Mouse (Mus musculus): Measurements from ENCODE around the gene Gm17428.

GRCm38 (mm10) chr14:54966320-54966977, 10.3 kb upstream of the Gm17428 start, which contains the start of gene Myh6:
- TF ChIP-seq POLR2A (IDR thresholded peaks at IDR 0.05; ENCODE audit: borderline replicate concordance, extremely low read depth, low read depth, low read length), result no peak
- no peak for TF ChIP-seq CTCF (IDR thresholded peaks at IDR 0.05; ENCODE audit: insufficient read depth, low read length)
